Mouse (Mus musculus): Measurements from ENCODE around the gene Fancl.
"Not testable (repeated sequence)": the region's sequence is repeated elsewhere in the genome, so short reads cannot be mapped to it uniquely, and the experiment has no call there.

The Fancl gene

DNA sequence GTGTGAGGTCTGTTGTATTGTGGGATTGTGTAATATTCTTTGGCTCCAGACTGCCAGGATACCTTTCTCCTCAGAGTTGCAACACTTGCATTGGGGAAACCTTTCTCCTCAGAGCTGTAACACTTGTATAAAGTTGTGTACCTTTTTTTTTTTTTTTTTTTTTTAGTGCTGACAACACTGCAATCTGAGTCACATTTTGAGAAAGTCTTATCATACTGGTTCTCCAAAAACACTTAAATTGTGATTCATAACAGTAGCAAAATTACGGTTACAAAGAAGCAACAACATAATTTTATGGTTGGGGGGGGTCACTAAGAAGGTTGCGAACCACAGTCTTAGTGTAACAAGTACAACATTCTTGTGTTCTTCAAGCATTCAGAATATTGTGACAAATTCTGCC, at the start of gene Fancl:
Gene Fancl (plus strand): TSS at position 165 of the 400 bp plus-strand sequence.
- DNase-seq (ENCODE audit: low spot score in 2 of 2), result no peak

DNA sequence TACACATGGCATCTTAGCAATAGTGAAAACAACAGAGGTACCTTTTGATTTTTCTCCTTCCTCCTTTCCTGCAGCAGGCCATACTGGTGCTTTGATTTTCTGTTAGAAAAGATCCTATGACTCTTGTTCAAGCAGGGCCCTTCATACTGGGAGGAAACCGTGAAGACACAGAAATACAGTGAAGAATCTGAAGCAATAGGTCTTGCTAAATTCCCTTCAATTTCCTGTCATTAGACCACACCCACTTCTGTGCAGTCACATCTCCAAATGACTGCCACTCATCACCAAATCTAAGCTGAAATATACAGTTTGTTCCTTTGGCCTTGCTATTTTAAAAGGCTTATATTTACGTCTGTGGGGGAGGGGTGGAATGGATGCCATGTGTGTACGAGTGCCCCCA, 49.1 kb upstream of the Fancl start:
- no peak for DNase-seq (ENCODE audit: low spot score in 2 of 2)

DNA sequence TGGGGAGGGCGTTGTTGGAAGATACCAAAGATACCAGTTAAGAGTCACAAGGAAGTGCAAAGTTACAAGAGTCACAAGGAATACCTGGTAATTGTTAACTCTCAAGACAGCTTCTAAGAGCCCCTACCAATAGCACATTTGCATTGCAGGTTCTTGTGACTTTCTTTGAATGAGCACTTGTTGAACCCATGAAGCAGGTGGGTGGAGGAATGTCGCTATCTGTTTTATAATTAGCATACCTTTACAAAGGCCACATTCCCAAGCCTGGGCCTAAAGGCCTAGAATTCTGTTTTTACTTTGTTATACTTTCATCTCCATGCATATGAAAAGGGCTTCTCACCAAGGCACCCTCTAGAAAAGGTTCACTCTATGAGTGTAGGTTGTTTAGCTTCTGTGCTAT, 15.8 kb upstream of the Fancl start:
- not testable (repeated sequence) for DNase-seq (ENCODE audit: low spot score in 2 of 2)

DNA sequence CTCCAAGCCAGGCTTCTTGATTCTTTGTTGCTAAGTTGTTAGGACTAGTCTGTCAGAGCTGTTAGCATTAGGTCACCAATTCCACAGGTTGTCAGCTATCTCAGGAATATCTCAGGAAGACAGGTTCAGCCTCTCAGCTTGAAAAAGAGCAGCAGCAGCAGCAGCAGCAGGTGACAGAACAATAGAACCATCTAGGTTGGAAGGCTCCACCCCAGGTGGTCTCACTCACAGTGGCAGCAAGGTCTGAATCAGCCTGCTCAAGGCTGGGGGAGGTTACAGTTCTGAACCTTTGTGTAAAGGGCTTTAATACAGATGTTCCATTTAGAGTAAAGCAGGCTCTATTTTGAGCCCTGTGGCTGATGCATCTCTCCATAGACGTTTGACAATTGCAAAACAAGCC, 14.0 kb upstream of the Fancl start:
- not testable (repeated sequence) for DNase-seq (ENCODE audit: low spot score in 2 of 2)

DNA sequence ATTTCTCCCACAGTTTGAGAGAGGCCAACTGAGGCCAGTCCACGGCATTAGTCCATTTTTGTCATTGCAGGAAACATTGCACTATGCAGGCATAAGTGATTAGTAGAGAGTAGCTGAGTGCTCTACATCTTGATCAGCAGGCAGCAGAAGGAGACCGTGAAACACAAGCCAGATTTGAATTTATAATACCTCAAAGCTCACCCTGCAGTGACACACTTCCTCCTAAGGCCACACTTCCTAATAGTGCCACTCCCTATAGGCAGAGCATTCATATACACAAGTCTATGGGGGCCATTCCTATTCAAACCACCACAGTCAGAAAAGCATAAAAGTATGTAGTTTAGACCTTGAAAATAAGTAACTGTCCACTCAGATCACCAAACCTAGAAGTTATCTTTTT, 11.8 kb upstream of the Fancl start:
- DNase-seq (ENCODE audit: low spot score in 2 of 2), result no peak

DNA sequence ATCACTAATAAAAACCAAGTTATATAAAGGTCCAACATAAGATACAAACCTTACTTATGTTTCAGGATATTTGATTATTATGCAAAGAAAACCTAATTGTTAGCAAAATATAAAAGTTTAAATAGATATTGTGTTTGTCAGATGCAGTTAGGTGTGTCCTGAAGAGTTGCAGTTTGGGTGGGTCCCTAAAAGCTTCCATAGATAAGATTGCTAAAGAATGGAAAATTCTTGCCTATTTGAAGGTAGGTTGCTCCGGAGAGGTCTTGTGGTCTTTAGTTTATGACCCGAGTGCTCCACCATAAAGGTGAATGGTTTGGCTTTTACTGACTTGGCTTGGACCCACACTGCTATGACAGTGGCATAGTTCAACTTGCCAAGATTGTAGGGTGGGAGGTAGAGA, 7.9 kb upstream of the Fancl start:
- DNase-seq (ENCODE audit: low spot score in 2 of 2), result no peak

DNA sequence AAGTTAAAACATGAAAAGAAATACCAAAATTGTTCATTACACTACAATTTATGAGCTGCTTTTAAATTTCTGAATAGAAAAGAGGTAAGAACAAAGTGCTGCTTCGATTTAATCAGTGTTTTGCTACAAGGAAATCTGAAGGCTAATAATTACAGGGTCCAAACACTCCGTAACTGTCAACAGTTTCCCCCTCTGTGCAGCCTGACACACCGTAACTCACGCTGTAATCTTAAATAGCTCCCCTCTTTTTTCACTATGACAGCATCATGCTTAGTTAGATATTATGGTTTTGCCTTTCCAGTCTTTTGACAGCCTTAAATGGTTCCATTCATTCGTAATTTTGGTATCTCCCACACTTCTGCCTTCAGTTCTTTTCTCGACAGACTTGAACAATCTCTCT, 4.4 kb upstream of the Fancl start:
- no peak for DNase-seq (ENCODE audit: low spot score in 2 of 2)

DNA sequence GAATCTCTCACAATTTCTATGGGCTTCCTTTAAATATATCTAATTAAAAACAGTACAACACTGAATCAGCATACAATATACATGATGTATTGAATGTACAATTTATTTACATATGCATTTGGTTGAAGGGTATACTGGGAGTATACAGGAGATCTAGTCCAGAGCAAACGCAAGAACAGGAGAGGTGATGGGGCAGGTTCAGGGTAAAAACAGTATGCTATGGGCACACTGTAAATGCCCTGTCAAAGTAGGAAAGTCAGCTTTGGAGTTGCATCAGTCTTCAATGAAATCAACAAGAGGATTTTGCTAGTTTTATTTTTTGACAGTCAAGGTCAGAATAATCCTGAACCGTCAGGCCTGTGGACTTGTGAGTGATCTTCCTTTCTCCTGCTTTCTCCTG, 743 bp downstream of the Fancl start:
- no peak for DNase-seq (ENCODE audit: low spot score in 2 of 2)

DNA sequence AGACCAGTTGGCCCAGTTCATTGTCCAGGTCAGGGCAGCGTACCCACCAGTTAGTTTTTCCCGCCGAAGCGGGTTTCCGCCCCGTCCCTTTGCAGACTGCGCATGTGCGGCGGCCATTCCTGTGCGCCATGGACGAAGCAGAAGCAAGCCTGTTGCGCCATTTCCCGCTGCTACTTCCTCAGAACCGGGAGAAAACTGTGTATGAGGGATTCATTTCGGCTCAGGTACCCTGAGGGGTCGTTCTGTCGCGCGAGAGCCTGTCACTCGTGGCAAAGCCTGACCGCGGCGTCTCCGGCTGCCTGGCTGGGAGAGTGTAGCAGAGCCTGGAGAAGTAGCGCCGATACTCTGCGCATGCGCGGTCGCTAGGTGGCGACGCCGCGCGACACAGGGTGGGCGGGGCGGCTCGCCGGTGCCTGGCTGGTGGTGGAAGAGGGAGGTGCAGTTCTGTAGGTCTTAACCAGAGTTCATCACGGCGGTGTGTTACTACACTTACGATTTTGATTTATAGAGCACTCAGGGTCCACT, 1.2 kb downstream of the Fancl start:
- DNase-seq (ENCODE audit: low spot score in 2 of 2), result peak; percentile 90 to 93

DNA sequence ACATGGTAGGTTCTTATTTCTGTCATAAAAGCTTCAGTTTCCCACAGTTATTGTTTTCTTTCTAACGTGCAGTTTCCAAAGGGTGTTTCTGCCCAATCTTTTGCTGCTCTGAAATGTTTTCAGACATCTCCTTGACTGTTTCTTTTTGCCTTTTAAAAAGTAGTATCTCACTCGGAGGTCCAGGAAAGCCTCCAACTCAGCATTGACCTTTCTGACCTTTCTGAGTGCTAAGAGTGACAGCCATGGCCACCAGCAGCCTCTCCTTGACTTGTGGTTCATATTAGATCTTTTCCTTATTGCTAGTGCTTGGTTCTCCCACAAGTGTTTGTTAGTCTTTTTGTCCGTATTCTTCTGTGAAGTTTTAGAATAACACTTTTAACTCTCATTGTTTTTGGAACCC, 9.6 kb downstream of the Fancl start:
- no peak for DNase-seq (ENCODE audit: low spot score in 2 of 2)

DNA sequence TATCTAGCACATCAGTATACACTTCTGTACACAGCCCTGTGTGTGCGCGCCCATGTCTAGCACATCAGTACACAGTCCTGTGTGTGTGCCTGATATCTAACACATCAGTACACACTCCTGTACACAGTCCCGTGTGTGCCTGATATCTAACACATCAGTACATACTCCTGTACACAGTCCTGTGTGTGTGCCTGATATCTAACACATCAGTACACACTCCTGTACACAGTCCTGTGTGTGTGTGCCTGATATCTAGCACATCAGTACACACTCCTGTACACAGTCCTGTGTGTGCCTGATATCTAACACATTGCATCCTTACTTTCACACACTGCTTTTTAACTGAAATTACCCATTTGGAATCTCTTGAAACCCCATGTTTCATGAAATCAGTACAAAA, 27.0 kb downstream of the Fancl start:
- DNase-seq (ENCODE audit: low spot score in 2 of 2), result no peak

DNA sequence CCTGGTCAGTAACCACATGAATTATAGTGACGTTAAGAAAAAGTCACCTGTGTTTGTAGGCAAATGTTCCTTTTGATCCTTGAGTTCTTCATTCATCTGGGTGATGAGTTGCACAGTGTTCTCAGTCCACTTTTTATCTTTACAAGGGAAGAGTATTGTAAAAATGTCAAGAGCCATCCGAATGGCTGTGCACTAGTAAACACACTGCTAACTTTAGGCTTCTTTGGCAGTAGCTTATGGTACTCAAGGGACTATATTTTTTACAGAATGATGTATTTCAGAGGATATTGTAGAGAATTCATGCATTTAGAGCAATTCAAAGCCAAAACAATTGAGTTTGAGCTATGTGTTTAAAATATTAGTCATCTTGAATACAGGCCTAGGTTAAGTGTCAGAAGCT, 35.5 kb downstream of the Fancl start:
- no peak for DNase-seq (ENCODE audit: low spot score in 2 of 2)

DNA sequence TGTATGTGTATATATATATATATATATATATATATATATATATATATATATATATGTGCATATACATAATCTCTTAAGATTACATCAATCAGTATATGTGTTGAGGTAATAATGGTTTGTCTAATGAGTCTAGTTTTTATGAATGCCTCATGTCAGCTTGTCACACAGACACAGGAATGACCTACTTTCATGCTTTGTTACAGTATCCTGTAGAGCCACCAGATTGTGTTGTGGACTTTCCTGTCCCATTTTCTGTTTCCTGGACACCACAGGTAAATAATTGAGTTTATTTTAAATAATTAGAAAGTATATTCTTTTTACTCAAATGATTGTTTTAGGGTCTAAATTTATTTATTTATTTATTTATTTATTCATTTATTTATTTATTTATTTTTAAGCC, 48.3 kb downstream of the Fancl start:
- no peak for DNase-seq (ENCODE audit: low spot score in 2 of 2)

DNA sequence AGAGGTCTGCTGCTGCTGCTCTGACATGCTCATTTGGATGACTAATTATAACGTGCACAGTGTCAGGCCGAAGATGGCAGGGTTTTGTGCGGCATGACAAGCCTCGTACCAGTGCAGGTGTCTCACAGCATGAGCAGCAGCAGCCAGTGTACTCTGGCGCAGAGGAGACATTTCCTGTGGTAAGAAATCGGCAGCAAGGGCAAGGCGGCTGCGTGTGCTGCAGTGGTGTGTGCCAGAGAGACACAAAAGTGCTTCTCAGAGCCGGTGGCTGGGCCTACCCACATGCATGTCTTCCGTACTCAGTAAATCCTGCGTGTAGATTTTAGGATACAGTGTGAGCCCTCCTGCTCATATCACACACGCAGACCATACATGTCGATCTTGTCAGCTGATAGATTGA, 51.9 kb downstream of the Fancl start:
- DNase-seq (ENCODE audit: low spot score in 2 of 2), result no peak

DNA sequence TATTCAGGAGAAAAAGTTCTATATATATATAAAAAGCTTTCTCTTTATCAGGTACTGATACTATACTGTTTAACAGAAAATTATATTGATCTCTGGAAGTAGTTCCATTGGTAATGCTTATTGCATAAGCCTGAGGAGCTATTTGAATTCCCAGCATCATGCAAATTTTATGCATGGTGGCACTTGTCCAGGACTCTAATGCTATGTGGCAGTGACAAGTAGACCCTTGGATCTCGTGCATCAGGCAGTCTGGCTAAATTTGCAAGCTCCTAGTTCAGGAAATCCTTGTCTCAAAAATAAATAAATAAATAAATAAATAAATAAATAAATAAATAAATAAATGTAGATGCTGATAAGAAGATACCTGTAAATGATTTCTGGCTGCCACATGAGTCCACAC, 55.2 kb downstream of the Fancl start:
- no peak for DNase-seq (ENCODE audit: low spot score in 2 of 2)

DNA sequence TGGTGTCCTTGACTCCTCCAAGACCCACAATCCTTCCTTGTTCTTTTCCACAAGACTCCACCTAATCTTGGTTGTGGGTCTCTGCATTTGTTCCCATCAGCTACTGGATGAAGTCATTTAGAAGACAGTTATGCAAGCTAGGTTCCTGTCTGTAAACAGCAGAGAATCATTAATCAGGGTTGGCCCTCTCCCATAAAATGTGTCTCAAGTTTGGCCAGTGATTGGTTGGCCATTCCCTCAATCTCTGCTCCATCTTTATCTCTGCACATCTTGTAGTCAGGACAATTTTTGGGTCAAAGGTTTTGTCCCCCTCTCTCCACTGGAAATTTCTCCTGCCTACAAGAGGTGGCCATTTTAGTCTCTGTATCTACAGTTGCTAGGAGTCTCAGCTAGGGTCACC, 58.4 kb downstream of the Fancl start:
- no peak for DNase-seq (ENCODE audit: low spot score in 2 of 2)

DNA sequence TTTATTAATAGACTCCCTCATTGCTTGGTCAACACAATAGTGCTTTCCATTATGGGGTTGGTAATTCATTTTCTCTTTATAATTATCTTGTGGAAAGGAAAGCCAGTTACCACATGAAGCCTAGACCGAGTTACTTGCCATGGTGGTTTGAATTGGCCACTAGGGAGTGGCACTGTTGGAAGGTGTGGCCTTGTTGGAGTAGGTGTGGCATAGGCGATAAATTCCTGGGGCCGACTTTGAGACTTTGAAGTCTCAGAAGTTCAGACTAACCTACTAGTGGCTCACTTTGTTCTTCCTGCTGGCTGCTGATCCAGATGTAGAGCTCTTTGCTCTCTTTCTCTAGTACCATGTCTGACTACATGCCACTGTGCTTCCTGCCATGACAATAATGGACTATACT, 63.9 kb downstream of the Fancl start:
- peak in 1 of 2 experiments; percentile 18 for DNase-seq (ENCODE audit: low spot score in 2 of 2)

DNA sequence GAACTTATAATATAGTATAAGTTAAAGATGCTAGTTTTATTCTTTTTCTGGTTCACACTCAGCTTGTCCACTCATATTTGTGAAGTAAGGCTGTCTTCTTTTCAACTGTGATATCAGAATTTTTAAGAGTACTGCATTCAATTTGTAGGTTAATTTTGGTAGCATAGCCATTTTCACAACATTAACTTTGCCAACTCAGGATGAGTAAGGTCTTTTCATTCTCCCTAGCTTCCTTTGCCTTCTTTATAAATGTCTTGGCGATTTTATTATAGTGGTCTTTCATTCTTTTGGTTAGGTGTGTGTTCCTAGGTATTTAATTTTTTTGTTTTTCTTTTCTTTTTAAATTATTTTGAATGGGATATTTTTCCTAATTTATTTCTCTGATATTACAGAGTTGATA, 64.7 kb downstream of the Fancl start:
- no peak for DNase-seq (ENCODE audit: low spot score in 2 of 2)

DNA sequence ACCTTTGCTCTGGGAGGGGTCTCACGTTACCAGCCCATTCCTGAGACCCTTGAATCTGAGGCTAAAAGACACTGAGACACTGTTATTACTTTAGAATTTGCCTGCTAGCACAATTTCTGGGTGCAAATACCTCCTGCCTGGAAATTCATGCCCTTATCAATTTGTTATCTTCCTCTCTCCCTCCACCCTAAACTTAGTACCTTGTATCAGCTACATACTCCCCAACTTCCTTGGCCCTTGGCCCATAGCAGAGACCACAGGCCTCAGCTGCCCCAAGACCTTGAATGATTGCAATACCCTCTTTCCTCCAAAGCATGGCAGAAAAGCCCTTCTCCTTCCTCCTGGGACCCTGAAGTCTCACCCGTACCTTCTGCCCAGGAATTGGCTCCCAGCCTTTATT, 65.3 kb downstream of the Fancl start:
- DNase-seq (ENCODE audit: low spot score in 2 of 2), result peak in 1 of 2 experiments; percentile 12

DNA sequence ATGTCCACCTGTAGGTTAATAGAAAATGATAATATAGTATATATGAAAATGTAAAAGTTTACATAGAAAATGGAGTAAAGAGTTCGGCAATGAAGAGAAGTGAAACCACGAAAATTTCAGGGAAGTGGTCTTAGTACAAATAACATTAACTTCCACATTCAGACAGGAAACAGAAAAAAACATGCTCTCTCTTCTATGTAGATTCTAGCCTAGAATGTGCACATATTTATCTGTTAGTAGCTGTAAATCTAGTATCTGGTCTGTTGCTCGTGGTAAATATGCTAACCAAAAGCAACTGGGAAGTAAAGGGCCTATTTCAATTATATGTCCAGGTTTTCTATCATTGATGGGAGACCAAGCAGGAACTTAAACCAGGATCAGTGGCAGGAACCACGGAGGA, 66.8 kb downstream of the Fancl start:
- DNase-seq (ENCODE audit: low spot score in 2 of 2), result peak in 1 of 2 experiments; percentile 28

DNA sequence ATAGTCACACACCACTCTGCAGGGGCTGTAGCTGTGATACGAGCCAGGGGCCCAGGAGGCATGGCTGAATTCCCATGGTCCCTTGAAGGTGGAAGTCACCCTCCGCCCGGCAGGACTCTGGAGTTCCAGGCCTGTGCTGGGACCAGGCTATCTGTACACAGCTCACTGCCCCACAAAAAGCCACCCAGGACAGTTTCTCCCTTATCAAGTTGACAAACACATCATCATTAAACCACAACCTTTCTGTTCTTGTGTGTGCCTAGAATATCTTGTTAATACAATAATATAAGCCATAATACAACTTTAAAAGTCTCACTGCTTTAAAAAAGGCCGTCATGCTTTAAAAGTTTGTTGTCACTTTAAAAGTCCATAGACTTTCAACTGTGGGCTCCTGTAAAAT, 68.1 kb downstream of the Fancl start:
- DNase-seq (ENCODE audit: low spot score in 2 of 2), result no peak

DNA sequence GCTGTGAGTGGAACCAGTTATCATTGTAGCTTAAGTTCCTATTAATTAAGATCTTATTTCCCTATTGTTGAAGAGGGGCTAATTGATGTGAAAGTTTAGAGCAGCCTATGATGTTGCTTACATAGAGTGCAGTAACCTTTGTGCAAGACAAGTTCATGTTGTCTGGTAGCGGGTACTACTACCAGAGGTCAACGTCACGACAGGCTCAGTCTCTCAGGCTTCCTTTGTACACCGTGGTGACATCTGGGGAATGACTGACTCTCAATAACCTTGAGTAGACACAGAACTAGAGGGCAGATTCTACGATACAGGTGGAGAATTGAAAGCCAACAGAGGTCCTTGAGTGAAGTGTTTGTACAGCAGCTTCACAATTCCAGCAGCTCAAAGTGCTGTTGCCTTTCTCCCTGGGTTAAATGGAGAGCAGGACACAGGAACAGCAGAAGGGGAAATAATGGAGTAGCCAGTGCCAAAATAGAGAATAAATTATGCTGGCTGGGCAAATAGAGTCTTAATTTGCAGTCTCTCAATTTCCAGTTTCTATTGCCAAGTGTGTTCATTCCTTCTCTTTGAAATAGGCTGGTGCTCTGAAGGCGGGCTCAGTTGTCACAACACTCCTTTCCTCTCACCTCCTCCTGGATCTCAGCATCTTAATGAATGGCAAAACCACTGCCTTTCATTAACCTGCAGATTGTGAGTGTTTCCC, 91.3 kb downstream of the Fancl start:
- no peak for DNase-seq (ENCODE audit: low spot score in 2 of 2)

DNA sequence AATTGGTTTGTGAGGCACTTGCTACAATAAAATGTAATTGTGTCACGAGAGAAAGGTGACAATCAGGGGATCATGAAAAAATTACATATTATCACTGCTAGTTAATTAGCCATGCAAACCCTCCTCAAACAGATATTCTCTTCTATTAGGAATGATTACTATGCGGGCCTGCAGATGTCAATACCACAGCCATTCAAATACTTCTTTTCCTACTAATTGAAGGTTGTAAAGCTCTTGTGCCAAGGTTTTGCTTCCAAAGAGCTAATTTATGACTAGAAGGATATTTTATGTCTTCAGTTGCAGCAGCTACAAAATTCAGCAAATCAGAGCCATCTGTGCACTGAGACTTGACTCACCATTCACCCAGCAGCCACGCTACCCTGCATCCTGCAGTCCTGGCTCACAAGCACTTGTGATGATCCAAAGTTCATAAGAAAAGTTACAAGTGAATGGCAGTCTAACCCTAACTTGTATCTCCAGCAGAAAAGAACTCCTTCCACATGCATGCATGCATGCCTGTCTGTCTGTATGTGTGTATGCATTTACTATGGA, 95.8 kb downstream of the Fancl start:
- no peak for DNase-seq (ENCODE audit: low spot score in 2 of 2)
